Mouse (Mus musculus) embryonic facial prominence, embryonic 13.5 days (tissue): ENCODE results near the gene Insc. TPM values are rescaled to one million over a fixed set of nuclear protein-coding genes. Genes with fewer than 3 reads are reported as not detected.

Experiments
- ATAC-seq: fragments of 200-750 bp; cut with Nextera tagmentation; 2 replicates; pipeline ENCODE4 v1.8.0; 2017; ENCODE audit warnings: low read depth; ENCODE audit not compliant: insufficient number of reproducible peaks, insufficient read depth, low FRiP score, low TSS enrichment
- H3K27ac ChIP-seq: fragments of 300-500 bp; sonication (generic); 2 replicates; pipeline ENCODE4 v1.5.1; 2015; ENCODE audit warnings: moderate library complexity, mild to moderate bottlenecking, inconsistent platforms
- H3K27me3 ChIP-seq: fragments of 300-500 bp; sonication (generic); 2 replicates; pipeline ENCODE4 v1.6.1; 2015; ENCODE audit warnings: mild to moderate bottlenecking, inconsistent platforms
- H3K36me3 ChIP-seq: fragments of 300-500 bp; sonication (generic); 2 replicates; pipeline ENCODE4 v1.6.1; 2015; ENCODE audit warnings: mild to moderate bottlenecking, inconsistent platforms
- H3K4me1 ChIP-seq: fragments of 300-500 bp; sonication (generic); 2 replicates; pipeline ENCODE4 v1.6.1; 2015; ENCODE audit warnings: inconsistent platforms
- H3K4me2 ChIP-seq: fragments of 300-500 bp; sonication (generic); 2 replicates; pipeline ENCODE4 v1.6.1; 2015; ENCODE audit warnings: moderate library complexity, mild to moderate bottlenecking, inconsistent platforms
- H3K4me3 ChIP-seq: fragments of 300-500 bp; sonication (generic); 2 replicates; pipeline ENCODE4 v1.5.1; 2015; ENCODE audit warnings: mild to moderate bottlenecking, inconsistent platforms
- H3K9ac ChIP-seq: fragments of 300-500 bp; sonication (generic); 2 replicates; pipeline ENCODE4 v1.6.1; 2015; ENCODE audit warnings: mild to moderate bottlenecking, inconsistent platforms
- H3K9me3 ChIP-seq: fragments of 300-500 bp; sonication (generic); 2 replicates; pipeline ENCODE4 v1.6.1; 2016; ENCODE audit warnings: inconsistent platforms
- WGBS: fragments of 180-500 bp; shearing (Covaris S2); methylation state at CpG from one replicate; pipeline ENCODE4 v1.1.7; 2015; ENCODE audit warnings: mixed read lengths; 5-methylcytosine and 5-hydroxymethylcytosine counted together
- polyA plus RNA-seq: library from polyadenylated mRNA; unstranded; fragments of >200 nt; fragmentation: Nextera tagmentation; extraction: Ambion mirVana; gene quantifications from 2 replicates; pipeline ENCODE4 v1.2.1, GENCODE M21; 2015

Insc gene
- polyA plus RNA-seq, 1 experiment from 2014 or later, result 5.9 TPM

DNA sequence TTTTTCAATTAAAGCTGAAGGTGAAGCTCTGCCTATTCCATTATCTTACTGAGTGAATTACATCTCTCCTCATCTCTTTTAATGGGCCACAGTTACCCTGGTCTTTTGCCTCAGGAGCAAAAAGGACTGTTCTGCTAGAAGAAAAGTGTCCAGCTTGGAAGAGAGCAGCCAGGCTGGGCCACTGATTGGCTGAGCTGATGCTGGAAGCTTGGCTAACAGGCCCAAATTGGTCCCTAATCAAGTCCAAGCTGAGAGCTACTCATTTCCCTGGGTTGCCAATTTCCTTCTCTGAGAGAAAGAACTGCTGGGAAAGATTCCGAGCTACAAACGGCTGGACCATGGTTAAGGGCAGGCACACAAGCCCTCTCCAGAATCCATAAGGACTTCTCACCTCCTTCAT lies 140.1 kb downstream of the Insc start:
- 86% methylated on average over 2 of the region's 2 CpGs for WGBS
- Histone ChIP-seq H3K27me3 (no peaks in the 10 kb centered on the region), H3K27ac (no peak overlapping the region), H3K9me3 (no peaks in the 10 kb centered on the region), H3K4me1 (no peaks in the 10 kb centered on the region), H3K4me2 (no peak overlapping the region), H3K9ac (no peak overlapping the region), H3K4me3 (no peak overlapping the region), H3K36me3 (no peaks in the 10 kb centered on the region)
- ATAC-seq, result no peak

- no peaks in the 10 kb centered on the region for H3K4me1 ChIP-seq
- no peak overlapping the region for H3K4me3 ChIP-seq
- H3K9me3 ChIP-seq, result no peaks in the 10 kb centered on the region
- H3K27ac ChIP-seq, result no peak overlapping the region
- H3K9ac ChIP-seq, result no peak overlapping the region
- no peak overlapping the region for H3K4me2 ChIP-seq
- 73% methylated on average over 4 of the region's 4 CpGs for WGBS
- no peaks in the 10 kb centered on the region for H3K36me3 ChIP-seq
- ATAC-seq, result no peak
- no peaks in the 10 kb centered on the region for H3K27me3 ChIP-seq
Observed at GRCm38 (mm10) chr7:114886933-114887332, 143.4 kb downstream of the Insc start.

DNA sequence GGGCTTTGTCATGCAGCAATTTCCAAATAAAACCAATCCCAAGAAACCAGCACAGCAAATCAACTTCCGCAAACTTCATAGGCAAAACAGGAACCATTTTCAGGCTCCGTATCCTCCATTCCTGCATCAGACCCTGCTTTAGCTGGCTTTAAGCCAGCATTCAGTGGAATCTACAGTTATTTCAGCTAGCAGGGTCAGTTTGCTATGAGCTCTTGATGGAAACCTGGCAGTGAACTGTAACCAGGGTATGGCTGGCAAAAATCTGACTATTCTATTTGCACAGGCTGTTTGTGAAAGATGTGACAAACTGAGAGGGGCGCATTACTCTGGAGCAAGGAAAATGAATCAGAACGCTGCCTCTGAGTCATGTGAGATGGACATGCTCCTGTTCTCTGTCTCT lies 146.7 kb downstream of the Insc start:
- Histone ChIP-seq H3K9ac (no peak overlapping the region), H3K4me1 (peaks cover 4% of the 10 kb centered on the region), H3K4me3 (no peak overlapping the region), H3K27me3 (no peaks in the 10 kb centered on the region), H3K4me2 (no peak overlapping the region), H3K27ac (no peak overlapping the region), H3K36me3 (no peaks in the 10 kb centered on the region), H3K9me3 (no peaks in the 10 kb centered on the region)
- ATAC-seq, result no peak
- WGBS, result 88% methylated on average over 4 of the region's 4 CpGs

DNA sequence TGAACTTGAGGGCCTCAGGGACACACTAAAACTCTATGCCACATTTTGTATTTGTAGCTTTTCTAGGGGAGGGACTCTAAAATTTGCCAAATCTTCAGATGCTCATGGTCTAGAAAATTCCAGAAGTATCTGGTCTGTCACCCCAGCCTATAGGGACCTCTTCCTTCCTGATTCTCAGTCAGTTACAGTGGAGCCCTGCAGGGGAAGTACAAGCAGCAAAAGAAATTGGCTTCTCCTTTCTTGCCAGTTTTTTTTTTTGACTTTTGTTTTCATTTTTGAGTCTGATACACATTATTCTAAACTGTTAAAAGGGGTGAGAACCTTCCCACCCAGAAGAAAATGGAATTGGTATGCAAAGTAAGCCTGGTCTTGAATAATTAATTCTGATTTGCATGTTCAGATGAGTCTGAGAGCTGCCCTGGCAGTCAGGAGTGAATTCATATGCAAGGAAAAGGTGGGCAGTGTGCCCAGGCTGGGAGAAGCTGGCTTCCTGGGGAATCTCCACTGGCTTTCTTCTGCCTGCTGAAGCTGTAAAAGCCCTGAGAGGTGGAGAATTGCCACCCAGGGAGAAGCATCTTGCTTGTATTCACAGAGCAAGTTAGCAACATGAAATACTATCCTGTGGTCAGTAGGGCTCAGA lies 149.2 kb downstream of the Insc start:
- H3K4me3 ChIP-seq, result no peak overlapping the region
- peaks cover 4% of the 10 kb centered on the region for H3K4me1 ChIP-seq
- no peaks in the 10 kb centered on the region for H3K9me3 ChIP-seq
- no peak overlapping the region for H3K4me2 ChIP-seq
- H3K36me3 ChIP-seq, result no peaks in the 10 kb centered on the region
- no peak overlapping the region for H3K27ac ChIP-seq
- no peak for ATAC-seq
- no peak overlapping the region for H3K9ac ChIP-seq
- H3K27me3 ChIP-seq, result no peaks in the 10 kb centered on the region

GRCm38 (mm10) chr7:114893889-114894288 lies 150.4 kb downstream of the Insc start:
- no peak overlapping the region for H3K4me3 ChIP-seq
- no peaks in the 10 kb centered on the region for H3K9me3 ChIP-seq
- peaks cover 4% of the 10 kb centered on the region for H3K4me1 ChIP-seq
- WGBS, result 81% methylated on average over 1 of the region's 1 CpGs
- no peaks in the 10 kb centered on the region for H3K36me3 ChIP-seq
- no peak overlapping the region for H3K4me2 ChIP-seq
- H3K27me3 ChIP-seq, result no peaks in the 10 kb centered on the region
- no peak overlapping the region for H3K27ac ChIP-seq
- H3K9ac ChIP-seq, result no peak overlapping the region
- no peak for ATAC-seq

DNA sequence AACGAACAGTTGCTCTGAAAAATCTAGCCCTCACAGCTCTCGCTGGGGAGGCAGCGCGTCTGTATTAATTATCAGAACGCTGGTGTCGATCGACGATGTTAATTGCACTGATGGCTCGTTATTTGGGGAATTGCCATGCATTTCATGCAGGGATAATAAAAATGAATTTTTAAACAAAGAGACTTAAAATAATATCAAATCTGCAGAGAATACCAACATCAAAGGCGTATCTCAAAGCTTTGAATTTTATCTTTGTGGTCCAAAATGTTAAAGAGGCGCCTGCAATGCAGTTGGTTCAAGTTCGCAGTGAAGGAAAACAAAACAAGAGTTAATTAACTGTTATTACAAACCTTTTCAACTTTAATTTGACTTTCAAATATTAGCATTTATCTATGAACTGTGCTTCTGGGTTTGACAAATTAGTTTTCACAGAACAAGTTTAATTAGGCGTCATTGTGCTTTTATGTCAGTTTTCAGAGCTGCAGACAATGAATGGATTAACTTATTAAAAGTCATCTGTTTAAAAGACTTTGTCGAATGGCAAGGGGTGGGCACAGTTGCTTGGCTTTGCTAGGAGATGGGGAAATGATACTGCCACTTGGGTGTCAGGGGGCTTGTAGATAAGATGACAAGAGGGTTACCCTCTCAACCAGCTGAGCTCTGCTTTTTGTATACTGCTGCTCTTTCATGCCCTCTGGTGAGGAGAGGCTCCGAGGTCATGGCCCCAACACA lies 153.6 kb downstream of the Insc start:
- Histone ChIP-seq H3K4me2 (no peak overlapping the region), H3K9me3 (no peaks in the 10 kb centered on the region), H3K4me3 (no peak overlapping the region), H3K36me3 (no peaks in the 10 kb centered on the region), H3K27ac (no peak overlapping the region), H3K4me1 (peaks cover 4% of the 10 kb centered on the region), H3K27me3 (no peaks in the 10 kb centered on the region), H3K9ac (no peak overlapping the region)
- 84% methylated on average over 15 of the region's 15 CpGs for WGBS
- ATAC-seq, result no peak

Other genes with a start within 250 kb of the Insc start
- gene Cyp2r1, start 180.7 kb upstream of the Insc start, polyA plus RNA-seq, result 2.7 and 3.6 TPM in 2 replicates
- 7.7 and 10.0 TPM in 2 replicates for gene Calca, start 107.3 kb upstream of the Insc start, polyA plus RNA-seq
- 0.28 and 1.1 TPM in 2 replicates for gene Calcb, start 25.1 kb upstream of the Insc start, polyA plus RNA-seq